Mouse (Mus musculus) embryonic facial prominence, embryonic 12.5 days (tissue): ENCODE data around the gene Zfp386. TPM values are rescaled to one million over a fixed set of nuclear protein-coding genes. Genes with fewer than 3 reads are reported as not detected.

Source experiments
- ATAC-seq: fragments of 200-750 bp; cut with Nextera tagmentation; 2 replicates; pipeline ENCODE4 v1.8.0; 2017; ENCODE audit not compliant: insufficient number of reproducible peaks, insufficient read depth, low FRiP score, low TSS enrichment
- H3K27ac ChIP-seq: fragments of 300-500 bp; sonication (generic); 2 replicates; pipeline ENCODE4 v1.5.1; 2016; ENCODE audit warnings: mild to moderate bottlenecking
- H3K27me3 ChIP-seq: fragments of 300-500 bp; sonication (generic); 2 replicates; pipeline ENCODE4 v1.6.1; 2016; ENCODE audit warnings: mild to moderate bottlenecking, moderate library complexity
- H3K36me3 ChIP-seq: fragments of 300-500 bp; sonication (generic); 2 replicates; pipeline ENCODE4 v1.6.1; 2016; ENCODE audit warnings: mild to moderate bottlenecking
- H3K4me1 ChIP-seq: fragments of 300-500 bp; sonication (generic); 2 replicates; pipeline ENCODE4 v1.6.1; 2016
- H3K4me2 ChIP-seq: fragments of 300-500 bp; sonication (generic); replicated peaks from 2 replicates; pipeline ENCODE4 v1.6.1; 2016; ENCODE audit warnings: mild to moderate bottlenecking, moderate library complexity
- H3K4me3 ChIP-seq: fragments of 300-500 bp; sonication (generic); 2 replicates; pipeline ENCODE4 v1.5.1; 2016; ENCODE audit warnings: mild to moderate bottlenecking
- H3K9ac ChIP-seq: fragments of 300-500 bp; sonication (generic); 2 replicates; pipeline ENCODE4 v1.6.1; 2016; ENCODE audit warnings: mild to moderate bottlenecking, moderate library complexity
- H3K9me3 ChIP-seq: fragments of 300-500 bp; sonication (generic); 2 replicates; pipeline ENCODE4 v1.6.1; 2016; ENCODE audit warnings: mild to moderate bottlenecking, moderate library complexity
- WGBS: fragments of 180-500 bp; shearing (Covaris S2); methylation state at CpG from one replicate; pipeline ENCODE4 v1.1.7; 2016; 5-methylcytosine and 5-hydroxymethylcytosine counted together
- polyA plus RNA-seq: library from polyadenylated mRNA; unstranded; fragments of >200 nt; fragmentation: Nextera tagmentation; extraction: Ambion mirVana; gene quantifications from 2 replicates; pipeline ENCODE4 v1.2.1, GENCODE M21; 2016

Zfp386 gene
- polyA plus RNA-seq, 1 experiment from 2014 or later, result 62.5 TPM

- no peaks in the 10 kb centered on the region for H3K9me3 ChIP-seq
- H3K4me2 ChIP-seq, result no peak overlapping the region
- no peak overlapping the region for H3K9ac ChIP-seq
- H3K27ac ChIP-seq, result no peak overlapping the region
- no peaks in the 10 kb centered on the region for H3K4me1 ChIP-seq
- no peaks in the 10 kb centered on the region for H3K27me3 ChIP-seq
- no peak overlapping the region for H3K4me3 ChIP-seq
- H3K36me3 ChIP-seq, result no peaks in the 10 kb centered on the region
- 72% methylated on average over 3 of the region's 3 CpGs for WGBS
- no peak for ATAC-seq
Observed at GRCm38 (mm10) chr12:116096361-116096904, 48.9 kb downstream of the Zfp386 start.

GRCm38 (mm10) chr12:116097166-116097565 lies 49.6 kb downstream of the Zfp386 start:
- no peak overlapping the region for H3K4me3 ChIP-seq
- H3K36me3 ChIP-seq, result no peaks in the 10 kb centered on the region
- no peak for ATAC-seq
- no peaks in the 10 kb centered on the region for H3K27me3 ChIP-seq
- no peak overlapping the region for H3K9ac ChIP-seq
- WGBS, result 84% methylated on average over 8 of the region's 8 CpGs
- no peak overlapping the region for H3K4me2 ChIP-seq
- no peaks in the 10 kb centered on the region for H3K9me3 ChIP-seq
- no peaks in the 10 kb centered on the region for H3K4me1 ChIP-seq
- no peak overlapping the region for H3K27ac ChIP-seq

- Histone ChIP-seq H3K27me3 (no peaks in the 10 kb centered on the region), H3K27ac (no peak overlapping the region), H3K36me3 (no peaks in the 10 kb centered on the region), H3K9ac (no peak overlapping the region), H3K4me3 (no peak overlapping the region), H3K4me1 (no peaks in the 10 kb centered on the region), H3K9me3 (no peaks in the 10 kb centered on the region), H3K4me2 (no peak overlapping the region)
- WGBS, result 90% methylated on average over 2 of the region's 2 CpGs
- ATAC-seq, result no peak
Observed at GRCm38 (mm10) chr12:116101945-116102344, 54.4 kb downstream of the Zfp386 start.

- WGBS, result 69% methylated on average over 9 of the region's 9 CpGs
- H3K27ac ChIP-seq, result no peak overlapping the region
- no peak overlapping the region for H3K4me2 ChIP-seq
- ATAC-seq, result no peak
- H3K9me3 ChIP-seq, result no peaks in the 10 kb centered on the region
- no peaks in the 10 kb centered on the region for H3K36me3 ChIP-seq
- no peak overlapping the region for H3K4me3 ChIP-seq
- H3K4me1 ChIP-seq, result no peaks in the 10 kb centered on the region
- no peak overlapping the region for H3K9ac ChIP-seq
- H3K27me3 ChIP-seq, result no peaks in the 10 kb centered on the region
Observed at GRCm38 (mm10) chr12:116109451-116110353, 62.2 kb downstream of the Zfp386 start.

- Histone ChIP-seq H3K27ac (no peak overlapping the region), H3K4me3 (no peak overlapping the region), H3K4me1 (no peaks in the 10 kb centered on the region), H3K9ac (no peak overlapping the region), H3K27me3 (no peaks in the 10 kb centered on the region), H3K36me3 (no peaks in the 10 kb centered on the region), H3K9me3 (no peaks in the 10 kb centered on the region), H3K4me2 (no peak overlapping the region)
- no peak for ATAC-seq
- WGBS, result 80% methylated on average over 7 of the region's 7 CpGs
Observed at GRCm38 (mm10) chr12:116111007-116111694, 63.6 kb downstream of the Zfp386 start.

Other genes starting within 250 kb of the Zfp386 start
- gene Vipr2, start 30.0 kb downstream of the Zfp386 start, polyA plus RNA-seq, result 2.1 and 2.2 TPM in 2 replicates
- 27.3 and 30.5 TPM in 2 replicates for gene Wdr60, start 215.3 kb downstream of the Zfp386 start, polyA plus RNA-seq
- not detected in 2 replicates for gene Gm11027, start 227.7 kb downstream of the Zfp386 start, polyA plus RNA-seq
- 21.3 and 22.3 TPM in 2 replicates for gene Esyt2, start 233.5 kb downstream of the Zfp386 start, polyA plus RNA-seq